Mouse (Mus musculus): ENCODE measurements around the gene Ankrd55. TPM values are rescaled to one million over a fixed set of nuclear protein-coding genes. Genes with fewer than 3 reads are reported as not detected.

The Ankrd55 gene
- polyA plus RNA-seq, 1 experiment = 0.08 TPM

GRCm38 (mm10) chr13:112409851-112410250 lies 121.6 kb downstream of the Ankrd55 start:
- no peaks in the 10 kb centered on the region for H3K27me3 ChIP-seq (replicated peaks; ENCODE audit: control insufficient read depth, insufficient read depth, low read length)
- no peak overlapping the region for H3K4me3 ChIP-seq (ENCODE audit: insufficient read depth, low read depth, low read length)
- TF ChIP-seq CTCF (conservative IDR thresholded peaks at IDR 0.05; ENCODE audit: insufficient read depth, insufficient read length, low read depth, low read length) (no peak), POLR2A (IDR thresholded peaks at IDR 0.05; ENCODE audit: low read depth, low read length) (no peak)
- no peak for DNase-seq
- no peaks in the 10 kb centered on the region for H3K36me3 ChIP-seq (ENCODE audit: control insufficient read depth, insufficient read depth, low read length)
- H3K27ac ChIP-seq (ENCODE audit: insufficient read depth, low read depth, low read length) = no peak overlapping the region
- WGBS = 53% methylated on average over 1 of the region's 1 CpGs
- no peaks in the 10 kb centered on the region for H3K4me1 ChIP-seq (ENCODE audit: control insufficient read depth, insufficient read depth, low read length)

GRCm38 (mm10) chr13:112410461-112410860 lies 122.2 kb downstream of the Ankrd55 start:
- no peak overlapping the region for H3K27ac ChIP-seq (ENCODE audit: insufficient read depth, low read depth, low read length)
- no peak overlapping the region for H3K4me3 ChIP-seq (ENCODE audit: insufficient read depth, low read depth, low read length)
- H3K4me1 ChIP-seq (ENCODE audit: control insufficient read depth, insufficient read depth, low read length) = no peaks in the 10 kb centered on the region
- H3K36me3 ChIP-seq (ENCODE audit: control insufficient read depth, insufficient read depth, low read length) = no peaks in the 10 kb centered on the region
- TF ChIP-seq POLR2A (IDR thresholded peaks at IDR 0.05; ENCODE audit: low read depth, low read length) (no peak), CTCF (conservative IDR thresholded peaks at IDR 0.05; ENCODE audit: insufficient read depth, insufficient read length, low read depth, low read length) (no peak)
- DNase-seq = no peak
- H3K27me3 ChIP-seq (replicated peaks; ENCODE audit: control insufficient read depth, insufficient read depth, low read length) = no peaks in the 10 kb centered on the region
- WGBS = 92% methylated on average over 4 of the region's 4 CpGs

GRCm38 (mm10) chr13:112411216-112411822 lies 123.1 kb downstream of the Ankrd55 start:
- Histone ChIP-seq H3K36me3 (ENCODE audit: control insufficient read depth, insufficient read depth, low read length) (no peaks in the 10 kb centered on the region), H3K4me1 (ENCODE audit: control insufficient read depth, insufficient read depth, low read length) (0 out of 2 replicates have a peak, but pooled peaks cover 2% of the 10 kb centered on the region), H3K4me3 (ENCODE audit: insufficient read depth, low read depth, low read length) (no peak overlapping the region), H3K27me3 (replicated peaks; ENCODE audit: control insufficient read depth, insufficient read depth, low read length) (no peaks in the 10 kb centered on the region), H3K27ac (ENCODE audit: insufficient read depth, low read depth, low read length) (no peak overlapping the region)
- TF ChIP-seq CTCF (conservative IDR thresholded peaks at IDR 0.05; ENCODE audit: insufficient read depth, insufficient read length, low read depth, low read length) (no peak), POLR2A (IDR thresholded peaks at IDR 0.05; ENCODE audit: low read depth, low read length) (no peak)
- WGBS = 60% methylated on average over 5 of the region's 5 CpGs
- no peak for DNase-seq

- H3K27ac ChIP-seq (ENCODE audit: insufficient read depth, low read depth, low read length) = no peak overlapping the region
- no peak overlapping the region for H3K4me3 ChIP-seq (ENCODE audit: insufficient read depth, low read depth, low read length)
- H3K27me3 ChIP-seq (replicated peaks; ENCODE audit: control insufficient read depth, insufficient read depth, low read length) = no peaks in the 10 kb centered on the region
- DNase-seq = no peak
- no peak for TF ChIP-seq POLR2A (IDR thresholded peaks at IDR 0.05; ENCODE audit: low read depth, low read length)
- WGBS = 96% methylated on average over 3 of the region's 3 CpGs
- 0 out of 2 replicates have a peak, but pooled peaks cover 2% of the 10 kb centered on the region for H3K4me1 ChIP-seq (ENCODE audit: control insufficient read depth, insufficient read depth, low read length)
- no peaks in the 10 kb centered on the region for H3K36me3 ChIP-seq (ENCODE audit: control insufficient read depth, insufficient read depth, low read length)
Observed at GRCm38 (mm10) chr13:112412251-112412650, 124.0 kb downstream of the Ankrd55 start.

- Histone ChIP-seq H3K27me3 (replicated peaks; ENCODE audit: control insufficient read depth, insufficient read depth, low read length) (no peaks in the 10 kb centered on the region), H3K27ac (ENCODE audit: insufficient read depth, low read depth, low read length) (no peak overlapping the region), H3K36me3 (ENCODE audit: control insufficient read depth, insufficient read depth, low read length) (no peaks in the 10 kb centered on the region), H3K4me1 (ENCODE audit: control insufficient read depth, insufficient read depth, low read length) (0 out of 2 replicates have a peak, but pooled peaks cover 2% of the 10 kb centered on the region), H3K4me3 (ENCODE audit: insufficient read depth, low read depth, low read length) (no peak overlapping the region)
- no peak for DNase-seq
- TF ChIP-seq POLR2A (IDR thresholded peaks at IDR 0.05; ENCODE audit: low read depth, low read length) = no peak
- TF ChIP-seq CTCF (conservative IDR thresholded peaks at IDR 0.05; ENCODE audit: insufficient read depth, insufficient read length, low read depth, low read length) = no peak
- 81% methylated on average over 5 of the region's 5 CpGs for WGBS
Observed at GRCm38 (mm10) chr13:112412824-112413223, 124.6 kb downstream of the Ankrd55 start.

GRCm38 (mm10) chr13:112413611-112414010 lies 125.4 kb downstream of the Ankrd55 start:
- DNase-seq = no peak
- Histone ChIP-seq H3K4me3 (ENCODE audit: insufficient read depth, low read depth, low read length) (no peak overlapping the region), H3K27me3 (replicated peaks; ENCODE audit: control insufficient read depth, insufficient read depth, low read length) (no peaks in the 10 kb centered on the region), H3K27ac (ENCODE audit: insufficient read depth, low read depth, low read length) (no peak overlapping the region), H3K4me1 (ENCODE audit: control insufficient read depth, insufficient read depth, low read length) (0 out of 2 replicates have a peak, but pooled peaks cover 2% of the 10 kb centered on the region), H3K36me3 (ENCODE audit: control insufficient read depth, insufficient read depth, low read length) (no peaks in the 10 kb centered on the region)
- WGBS = 87% methylated on average over 8 of the region's 8 CpGs
- no peak for TF ChIP-seq POLR2A (IDR thresholded peaks at IDR 0.05; ENCODE audit: low read depth, low read length)
- no peak for TF ChIP-seq CTCF (conservative IDR thresholded peaks at IDR 0.05; ENCODE audit: insufficient read depth, insufficient read length, low read depth, low read length)

GRCm38 (mm10) chr13:112415896-112416295 lies 127.6 kb downstream of the Ankrd55 start:
- H3K27me3 ChIP-seq (replicated peaks; ENCODE audit: control insufficient read depth, insufficient read depth, low read length) = no peaks in the 10 kb centered on the region
- 0 out of 2 replicates have a peak, but pooled peaks cover 2% of the 10 kb centered on the region for H3K4me1 ChIP-seq (ENCODE audit: control insufficient read depth, insufficient read depth, low read length)
- TF ChIP-seq CTCF (conservative IDR thresholded peaks at IDR 0.05; ENCODE audit: insufficient read depth, insufficient read length, low read depth, low read length) (no peak), POLR2A (IDR thresholded peaks at IDR 0.05; ENCODE audit: low read depth, low read length) (no peak)
- WGBS = 84% methylated on average over 6 of the region's 6 CpGs
- no peak overlapping the region for H3K4me3 ChIP-seq (ENCODE audit: insufficient read depth, low read depth, low read length)
- no peaks in the 10 kb centered on the region for H3K36me3 ChIP-seq (ENCODE audit: control insufficient read depth, insufficient read depth, low read length)
- DNase-seq = no peak
- H3K27ac ChIP-seq (ENCODE audit: insufficient read depth, low read depth, low read length) = peak overlapping the region; percentile 35; the same call in 1 of the 2 replicates
